Mouse (Mus musculus): Measurements from ENCODE around the gene Vipr2. TPM values are rescaled to one million over a fixed set of nuclear protein-coding genes. Genes with fewer than 3 reads are reported as not detected.

Vipr2 gene
- polyA plus RNA-seq, 1 experiment = 24.0 TPM

GRCm38 (mm10) chr12:116117352-116117929, 39.9 kb downstream of the Vipr2 start:
- 62% methylated on average over 5 of the region's 5 CpGs for WGBS
- TF ChIP-seq CTCF (IDR thresholded peaks at IDR 0.05; ENCODE audit: insufficient read depth, low read length) (no peak), POLR2A (IDR thresholded peaks at IDR 0.05; ENCODE audit: borderline replicate concordance, extremely low read depth, low read depth, low read length) (no peak)

GRCm38 (mm10) chr12:116119001-116119400, 41.5 kb downstream of the Vipr2 start:
- TF ChIP-seq CTCF (IDR thresholded peaks at IDR 0.05; ENCODE audit: insufficient read depth, low read length) (no peak), POLR2A (IDR thresholded peaks at IDR 0.05; ENCODE audit: borderline replicate concordance, extremely low read depth, low read depth, low read length) (no peak)
- no peak for DNase-seq
- Histone ChIP-seq H3K4me3 (replicated peaks; ENCODE audit: extremely low read depth, low read depth, low read length) (no peak overlapping the region), H3K4me1 (ENCODE audit: control insufficient read depth, insufficient read depth, low read length) (no peaks in the 10 kb centered on the region; the same call in 1 of the 2 replicates)
- 75% methylated on average over 3 of the region's 3 CpGs for WGBS

More at GRCm38 (mm10) chr12:116117352-116117929, 39.9 kb downstream of the Vipr2 start:
- H3K4me1 ChIP-seq (ENCODE audit: control insufficient read depth, insufficient read depth, low read length) = no peaks in the 10 kb centered on the region; the same call in 1 of the 2 replicates
- no peak for DNase-seq
- no peak overlapping the region for H3K4me3 ChIP-seq (replicated peaks; ENCODE audit: extremely low read depth, low read depth, low read length)

GRCm38 (mm10) chr12:116123786-116124185, 46.3 kb downstream of the Vipr2 start:
- TF ChIP-seq CTCF (IDR thresholded peaks at IDR 0.05; ENCODE audit: insufficient read depth, low read length) = no peak
- TF ChIP-seq POLR2A (IDR thresholded peaks at IDR 0.05; ENCODE audit: borderline replicate concordance, extremely low read depth, low read depth, low read length) = no peak
- no peak overlapping the region for H3K4me3 ChIP-seq (replicated peaks; ENCODE audit: extremely low read depth, low read depth, low read length)
- DNase-seq = no peak
- 68% methylated on average over 3 of the region's 3 CpGs for WGBS
- H3K4me1 ChIP-seq (ENCODE audit: control insufficient read depth, insufficient read depth, low read length) = no peaks in the 10 kb centered on the region; the same call in 1 of the 2 replicates

GRCm38 (mm10) chr12:116130936-116131335, 53.4 kb downstream of the Vipr2 start:
- WGBS = 78% methylated on average over 7 of the region's 7 CpGs
- TF ChIP-seq CTCF (IDR thresholded peaks at IDR 0.05; ENCODE audit: insufficient read depth, low read length) = no peak
- no peak for TF ChIP-seq POLR2A (IDR thresholded peaks at IDR 0.05; ENCODE audit: borderline replicate concordance, extremely low read depth, low read depth, low read length)
- Histone ChIP-seq H3K4me3 (replicated peaks; ENCODE audit: extremely low read depth, low read depth, low read length) (no peak overlapping the region), H3K4me1 (ENCODE audit: control insufficient read depth, insufficient read depth, low read length) (no peaks in the 10 kb centered on the region)
- DNase-seq = no peak

GRCm38 (mm10) chr12:116132909-116133308, 55.4 kb downstream of the Vipr2 start:
- no peak for TF ChIP-seq CTCF (IDR thresholded peaks at IDR 0.05; ENCODE audit: insufficient read depth, low read length)
- TF ChIP-seq POLR2A (IDR thresholded peaks at IDR 0.05; ENCODE audit: borderline replicate concordance, extremely low read depth, low read depth, low read length) = no peak
- WGBS = 87% methylated on average over 5 of the region's 5 CpGs
- Histone ChIP-seq H3K4me3 (replicated peaks; ENCODE audit: extremely low read depth, low read depth, low read length) (no peak overlapping the region), H3K4me1 (ENCODE audit: control insufficient read depth, insufficient read depth, low read length) (no peaks in the 10 kb centered on the region)
- no peak for DNase-seq

- 71% methylated on average over 4 of the region's 4 CpGs for WGBS
- no peak overlapping the region for H3K4me3 ChIP-seq (replicated peaks; ENCODE audit: extremely low read depth, low read depth, low read length)
- TF ChIP-seq CTCF (IDR thresholded peaks at IDR 0.05; ENCODE audit: insufficient read depth, low read length) = no peak
- TF ChIP-seq POLR2A (IDR thresholded peaks at IDR 0.05; ENCODE audit: borderline replicate concordance, extremely low read depth, low read depth, low read length) = no peak
- DNase-seq = no peak
- H3K4me1 ChIP-seq (ENCODE audit: control insufficient read depth, insufficient read depth, low read length) = no peaks in the 10 kb centered on the region
These were observed 58.4 kb downstream of the Vipr2 start for GRCm38 (mm10) chr12:116135906-116136305.

GRCm38 (mm10) chr12:116138322-116139205, 61.0 kb downstream of the Vipr2 start:
- H3K4me1 ChIP-seq (ENCODE audit: control insufficient read depth, insufficient read depth, low read length) = no peaks in the 10 kb centered on the region
- H3K4me3 ChIP-seq (replicated peaks; ENCODE audit: extremely low read depth, low read depth, low read length) = no peak overlapping the region
- DNase-seq = no peak
- TF ChIP-seq POLR2A (IDR thresholded peaks at IDR 0.05; ENCODE audit: borderline replicate concordance, extremely low read depth, low read depth, low read length) = no peak
- 0 out of 2 replicates have a peak, but pooled peaks have one; percentile 26 for TF ChIP-seq CTCF (IDR thresholded peaks at IDR 0.05; ENCODE audit: insufficient read depth, low read length)
- 64% methylated on average over 7 of the region's 7 CpGs for WGBS

GRCm38 (mm10) chr12:116140605-116141004, 63.1 kb downstream of the Vipr2 start:
- H3K4me1 ChIP-seq (ENCODE audit: control insufficient read depth, insufficient read depth, low read length) = no peaks in the 10 kb centered on the region
- no peak for DNase-seq
- H3K4me3 ChIP-seq (replicated peaks; ENCODE audit: extremely low read depth, low read depth, low read length) = no peak overlapping the region
- no peak for TF ChIP-seq POLR2A (IDR thresholded peaks at IDR 0.05; ENCODE audit: borderline replicate concordance, extremely low read depth, low read depth, low read length)
- TF ChIP-seq CTCF (IDR thresholded peaks at IDR 0.05; ENCODE audit: insufficient read depth, low read length) = no peak
- 81% methylated on average over 2 of the region's 2 CpGs for WGBS

GRCm38 (mm10) chr12:116141816-116142215, 64.3 kb downstream of the Vipr2 start:
- Histone ChIP-seq H3K4me1 (ENCODE audit: control insufficient read depth, insufficient read depth, low read length) (no peaks in the 10 kb centered on the region), H3K4me3 (replicated peaks; ENCODE audit: extremely low read depth, low read depth, low read length) (no peak overlapping the region)
- no peak for DNase-seq
- no peak for TF ChIP-seq POLR2A (IDR thresholded peaks at IDR 0.05; ENCODE audit: borderline replicate concordance, extremely low read depth, low read depth, low read length)
- TF ChIP-seq CTCF (IDR thresholded peaks at IDR 0.05; ENCODE audit: insufficient read depth, low read length) = no peak
- WGBS = 72% methylated on average over 2 of the region's 2 CpGs
